Mouse (Mus musculus): ENCODE results near the gene Loxl3. TPM values are rescaled to one million over a fixed set of nuclear protein-coding genes. Genes with fewer than 3 reads are reported as not detected.
A peak's percentile ranks its signal among the peaks of the same experiment; 100 is the strongest.

Gene Loxl3
- polyA plus RNA-seq, 1 experiment from 2014 or later = 13.6 TPM

DNA sequence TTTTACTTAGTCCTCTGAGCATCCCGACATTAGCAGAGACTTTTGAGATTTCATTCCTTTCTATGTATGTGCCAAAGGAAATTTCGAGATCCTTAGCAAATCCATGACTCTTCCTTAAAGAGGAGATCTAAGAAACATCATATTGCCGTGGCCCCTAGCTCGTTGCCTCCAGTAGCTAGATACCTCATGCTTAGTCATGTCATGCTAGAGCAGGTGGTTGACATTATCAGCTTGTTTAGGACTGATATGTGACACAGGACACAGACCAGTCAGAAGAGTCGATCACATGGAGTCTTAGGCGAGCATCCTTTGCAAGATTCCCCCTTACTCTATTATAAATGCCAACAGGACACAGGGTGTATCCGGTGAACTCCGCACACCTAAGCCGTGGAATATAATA lies 11.0 kb upstream of the Loxl3 start:
- 84% methylated on average over 9 of the region's 9 CpGs for WGBS
- Histone ChIP-seq H3K4me3 (ENCODE audit: low read depth, low read length) (no peak overlapping the region), H3K9ac (ENCODE audit: low read length) (no peak overlapping the region), H3K27me3 (replicated peaks; ENCODE audit: control insufficient read depth, insufficient read depth, low read length) (no peaks in the 10 kb centered on the region), H3K9me3 (ENCODE audit: control insufficient read depth, low read length) (no peaks in the 10 kb centered on the region), H3K4me1 (replicated peaks; ENCODE audit: control insufficient read depth, insufficient read depth, low read length) (no peaks in the 10 kb centered on the region; the same call in 1 of the 2 replicates), H3K27ac (ENCODE audit: low read depth) (no peak overlapping the region), H3K36me3 (ENCODE audit: control insufficient read depth, insufficient read depth, low read length) (no peaks in the 10 kb centered on the region), H3K4me2 (ENCODE audit: low read length) (no peak overlapping the region)
- ATAC-seq (replicated peaks; ENCODE audit: low FRiP score, low TSS enrichment, low read depth) (no peak), DNase-seq (ENCODE audit: low spot score) (no peak)

DNA sequence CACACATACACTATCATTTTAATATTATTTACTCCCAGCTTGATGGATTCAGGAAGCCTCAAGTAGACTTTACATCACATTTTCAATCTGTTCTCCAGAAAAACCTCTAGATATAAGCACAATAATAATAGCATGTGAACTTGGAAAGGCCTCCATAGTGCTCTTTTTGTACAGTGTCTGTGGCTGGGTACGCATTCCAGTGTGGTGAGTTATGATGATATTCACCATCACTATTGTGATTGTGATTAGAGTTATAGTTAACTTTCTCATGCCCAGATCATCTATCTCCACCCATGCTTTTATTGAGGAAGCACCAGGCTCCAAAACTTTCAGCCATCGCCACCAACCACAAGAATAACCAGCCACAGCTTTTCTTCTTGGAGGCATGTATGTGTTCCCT lies 10.2 kb upstream of the Loxl3 start:
- H3K4me1 ChIP-seq (replicated peaks; ENCODE audit: control insufficient read depth, insufficient read depth, low read length) = no peaks in the 10 kb centered on the region; the same call in 1 of the 2 replicates
- 91% methylated on average over 2 of the region's 2 CpGs for WGBS
- no peak for ATAC-seq (replicated peaks; ENCODE audit: low FRiP score, low TSS enrichment, low read depth)

DNA sequence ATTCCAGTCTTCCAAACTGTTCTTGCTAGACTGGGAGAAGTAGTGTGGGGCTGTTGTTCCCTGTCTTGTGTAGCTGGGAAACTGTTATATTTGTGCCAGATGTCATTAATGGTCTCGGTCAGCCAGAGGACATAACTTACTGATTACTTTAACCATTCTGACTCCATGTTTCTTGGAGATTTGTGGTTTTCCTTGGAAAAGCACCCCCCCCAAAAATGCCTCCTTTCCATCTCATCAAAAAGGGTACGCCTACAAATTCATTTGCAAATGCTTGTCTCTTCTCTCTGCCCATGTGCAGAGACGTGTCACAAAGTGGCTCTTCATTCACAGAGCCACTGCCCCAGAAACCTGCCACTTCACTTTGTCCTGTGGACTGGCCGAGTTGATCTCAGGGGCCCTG lies 9.6 kb upstream of the Loxl3 start:
- no peaks in the 10 kb centered on the region for H3K9me3 ChIP-seq (ENCODE audit: control insufficient read depth, low read length)
- H3K36me3 ChIP-seq (ENCODE audit: control insufficient read depth, insufficient read depth, low read length) = no peaks in the 10 kb centered on the region
- H3K9ac ChIP-seq (ENCODE audit: low read length) = no peak overlapping the region
- no peak overlapping the region for H3K27ac ChIP-seq (ENCODE audit: low read depth)
- H3K27me3 ChIP-seq (replicated peaks; ENCODE audit: control insufficient read depth, insufficient read depth, low read length) = no peaks in the 10 kb centered on the region
- no peak overlapping the region for H3K4me3 ChIP-seq (ENCODE audit: low read depth, low read length)
- DNase-seq (ENCODE audit: low spot score) (no peak), ATAC-seq (replicated peaks; ENCODE audit: low FRiP score, low TSS enrichment, low read depth) (no peak)
- no peaks in the 10 kb centered on the region; the same call in 1 of the 2 replicates for H3K4me1 ChIP-seq (replicated peaks; ENCODE audit: control insufficient read depth, insufficient read depth, low read length)
- 62% methylated on average over 4 of the region's 4 CpGs for WGBS
- no peak overlapping the region for H3K4me2 ChIP-seq (ENCODE audit: low read length)

More for the DNA sequence above, 10.2 kb upstream of the Loxl3 start:
- Histone ChIP-seq H3K9me3 (ENCODE audit: control insufficient read depth, low read length) (no peaks in the 10 kb centered on the region), H3K4me2 (ENCODE audit: low read length) (no peak overlapping the region), H3K27ac (ENCODE audit: low read depth) (no peak overlapping the region), H3K4me3 (ENCODE audit: low read depth, low read length) (no peak overlapping the region), H3K36me3 (ENCODE audit: control insufficient read depth, insufficient read depth, low read length) (no peaks in the 10 kb centered on the region), H3K9ac (ENCODE audit: low read length) (no peak overlapping the region), H3K27me3 (replicated peaks; ENCODE audit: control insufficient read depth, insufficient read depth, low read length) (no peaks in the 10 kb centered on the region)
- DNase-seq (ENCODE audit: low spot score) = no peak

DNA sequence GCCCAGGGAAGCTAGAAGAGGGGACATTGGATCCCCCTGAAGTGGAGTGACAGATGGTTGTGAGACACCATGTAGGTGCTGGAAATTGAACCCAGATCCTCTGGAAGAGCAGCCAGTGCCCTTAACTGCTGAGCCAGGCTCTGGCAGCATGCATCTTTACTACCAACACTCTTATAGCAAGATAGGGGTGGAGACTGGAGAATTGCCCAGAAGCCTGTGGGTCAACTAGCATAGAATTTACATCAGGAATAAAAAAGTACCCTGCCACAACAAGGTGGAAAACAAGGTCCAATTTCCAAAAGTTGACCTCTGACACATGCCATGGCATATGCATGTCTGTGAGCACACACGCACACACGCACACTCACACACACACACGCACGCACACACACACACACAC lies 8.8 kb upstream of the Loxl3 start:
- ATAC-seq (replicated peaks; ENCODE audit: low FRiP score, low TSS enrichment, low read depth) (no peak), DNase-seq (ENCODE audit: low spot score) (no peak)
- no peak overlapping the region for H3K27ac ChIP-seq (ENCODE audit: low read depth)
- no peaks in the 10 kb centered on the region; the same call in 1 of the 2 replicates for H3K4me1 ChIP-seq (replicated peaks; ENCODE audit: control insufficient read depth, insufficient read depth, low read length)
- H3K36me3 ChIP-seq (ENCODE audit: control insufficient read depth, insufficient read depth, low read length) = no peaks in the 10 kb centered on the region
- no peaks in the 10 kb centered on the region for H3K9me3 ChIP-seq (ENCODE audit: control insufficient read depth, low read length)
- H3K9ac ChIP-seq (ENCODE audit: low read length) = no peak overlapping the region
- no peak overlapping the region for H3K4me3 ChIP-seq (ENCODE audit: low read depth, low read length)
- 97% methylated on average over 4 of the region's 4 CpGs for WGBS
- peaks cover 2% of the 10 kb centered on the region; the same call in 1 of the 2 replicates for H3K27me3 ChIP-seq (replicated peaks; ENCODE audit: control insufficient read depth, insufficient read depth, low read length)
- H3K4me2 ChIP-seq (ENCODE audit: low read length) = no peak overlapping the region

DNA sequence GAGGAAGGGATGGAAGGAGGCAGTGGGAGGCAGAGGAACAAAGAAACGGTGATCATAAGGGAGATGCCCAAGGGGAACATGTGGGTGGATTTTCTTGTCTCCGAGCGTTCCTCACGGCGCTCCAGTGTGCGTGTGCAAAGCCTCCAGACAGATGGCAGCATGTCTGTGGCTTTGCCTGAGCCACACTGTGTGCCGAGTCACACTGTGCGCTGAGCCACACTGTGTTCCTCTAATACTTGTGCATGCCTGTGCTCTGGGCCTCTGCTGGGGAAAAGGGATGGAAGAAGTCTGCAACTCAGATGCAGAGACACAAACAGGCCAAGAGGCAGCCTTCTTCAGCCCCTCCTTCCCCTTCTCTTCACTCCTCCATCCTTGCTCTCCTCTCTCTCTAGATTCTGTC lies 6.7 kb upstream of the Loxl3 start:
- ATAC-seq (replicated peaks; ENCODE audit: low FRiP score, low TSS enrichment, low read depth) (no peak), DNase-seq (ENCODE audit: low spot score) (no peak)
- Histone ChIP-seq H3K9me3 (ENCODE audit: control insufficient read depth, low read length) (no peaks in the 10 kb centered on the region), H3K27ac (ENCODE audit: low read depth) (no peak overlapping the region), H3K4me1 (replicated peaks; ENCODE audit: control insufficient read depth, insufficient read depth, low read length) (peaks cover 4% of the 10 kb centered on the region), H3K4me3 (ENCODE audit: low read depth, low read length) (no peak overlapping the region), H3K4me2 (ENCODE audit: low read length) (no peak overlapping the region), H3K27me3 (replicated peaks; ENCODE audit: control insufficient read depth, insufficient read depth, low read length) (peaks cover 13% of the 10 kb centered on the region; the same call in 1 of the 2 replicates), H3K36me3 (ENCODE audit: control insufficient read depth, insufficient read depth, low read length) (0 out of 2 replicates have a peak, but pooled peaks cover 5% of the 10 kb centered on the region), H3K9ac (ENCODE audit: low read length) (no peak overlapping the region)
- WGBS = 78% methylated on average over 8 of the region's 8 CpGs

DNA sequence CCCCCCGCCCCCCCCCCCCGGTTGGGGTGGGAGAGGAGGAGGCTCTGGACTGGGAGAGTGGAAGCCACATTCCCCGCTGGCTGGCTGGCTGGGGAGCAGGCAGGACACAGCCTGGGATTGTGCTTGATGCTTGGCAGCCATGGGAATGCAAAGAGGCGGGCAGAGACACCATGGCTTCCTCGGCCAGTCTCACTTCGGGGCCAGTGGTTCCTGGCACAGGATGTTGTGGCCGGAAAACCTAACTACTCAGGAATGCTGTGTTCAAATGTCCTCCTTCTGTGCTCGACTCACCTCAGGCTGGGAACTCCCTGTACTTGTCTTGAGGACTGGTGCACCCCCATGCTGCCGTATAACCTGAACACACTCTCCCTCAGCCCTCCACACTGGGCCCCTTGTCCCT lies 6.3 kb upstream of the Loxl3 start:
- DNase-seq (ENCODE audit: low spot score) (no peak), ATAC-seq (replicated peaks; ENCODE audit: low FRiP score, low TSS enrichment, low read depth) (no peak)
- H3K4me2 ChIP-seq (ENCODE audit: low read length) = no peak overlapping the region
- no peak overlapping the region for H3K4me3 ChIP-seq (ENCODE audit: low read depth, low read length)
- H3K36me3 ChIP-seq (ENCODE audit: control insufficient read depth, insufficient read depth, low read length) = 0 out of 2 replicates have a peak, but pooled peaks cover 5% of the 10 kb centered on the region
- H3K9ac ChIP-seq (ENCODE audit: low read length) = no peak overlapping the region
- H3K27me3 ChIP-seq (replicated peaks; ENCODE audit: control insufficient read depth, insufficient read depth, low read length) = peaks cover 13% of the 10 kb centered on the region; the same call in 1 of the 2 replicates
- H3K4me1 ChIP-seq (replicated peaks; ENCODE audit: control insufficient read depth, insufficient read depth, low read length) = peaks cover 5% of the 10 kb centered on the region
- H3K9me3 ChIP-seq (ENCODE audit: control insufficient read depth, low read length) = no peaks in the 10 kb centered on the region
- WGBS = 49% methylated on average over 7 of the region's 9 CpGs
- H3K27ac ChIP-seq (ENCODE audit: low read depth) = no peak overlapping the region

DNA sequence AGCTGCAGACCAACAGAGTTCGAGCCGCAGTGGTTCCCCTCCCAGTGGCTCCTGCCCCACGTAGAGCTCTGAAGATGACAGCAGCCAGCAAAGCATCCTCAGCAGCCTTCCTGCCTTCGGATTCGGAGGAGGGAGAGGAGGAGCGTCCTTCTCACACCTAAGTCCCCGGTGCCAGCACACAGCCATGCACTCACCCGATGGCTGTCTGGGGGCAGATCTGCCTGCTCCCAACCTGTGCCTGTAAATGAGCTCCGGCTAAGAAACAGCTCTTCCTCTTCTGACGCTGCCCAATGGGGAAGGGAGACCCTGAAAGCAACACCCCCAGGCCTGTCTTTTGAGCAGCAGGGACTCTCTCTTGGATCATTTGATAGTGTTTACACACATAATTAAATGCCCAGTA lies 4.2 kb upstream of the Loxl3 start:
- Histone ChIP-seq H3K27ac (ENCODE audit: low read depth) (no peak overlapping the region), H3K9ac (ENCODE audit: low read length) (no peak overlapping the region), H3K27me3 (replicated peaks; ENCODE audit: control insufficient read depth, insufficient read depth, low read length) (peaks cover 13% of the 10 kb centered on the region; the same call in 1 of the 2 replicates), H3K4me2 (ENCODE audit: low read length) (no peak overlapping the region), H3K36me3 (ENCODE audit: control insufficient read depth, insufficient read depth, low read length) (0 out of 2 replicates have a peak, but pooled peaks cover 5% of the 10 kb centered on the region), H3K9me3 (ENCODE audit: control insufficient read depth, low read length) (no peaks in the 10 kb centered on the region), H3K4me3 (ENCODE audit: low read depth, low read length) (no peak overlapping the region), H3K4me1 (replicated peaks; ENCODE audit: control insufficient read depth, insufficient read depth, low read length) (peaks cover 8% of the 10 kb centered on the region)
- no peak for DNase-seq (ENCODE audit: low spot score)
- ATAC-seq (replicated peaks; ENCODE audit: low FRiP score, low TSS enrichment, low read depth) = no peak
- WGBS = 32% methylated on average over 10 of the region's 10 CpGs

DNA sequence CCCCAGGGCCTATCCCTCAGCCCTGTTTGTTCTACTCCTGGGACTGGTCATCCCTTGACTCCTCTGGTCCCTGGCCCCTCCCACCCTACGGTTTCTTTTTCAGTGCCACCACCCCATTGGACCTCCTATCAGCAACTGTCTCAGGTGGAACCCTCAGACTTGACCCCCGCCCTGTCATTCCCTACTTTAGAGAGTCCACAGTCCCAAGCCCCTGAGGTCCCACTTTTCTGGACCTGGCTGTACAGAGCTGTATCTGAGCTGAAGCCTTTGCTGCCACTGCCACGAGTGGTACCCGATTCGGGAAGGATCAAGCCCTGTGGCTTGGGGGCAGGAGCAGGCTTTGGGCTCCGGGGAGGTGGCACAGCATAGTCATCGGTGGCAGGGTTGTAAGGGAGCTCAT lies 2.9 kb upstream of the Loxl3 start:
- Histone ChIP-seq H3K4me1 (replicated peaks; ENCODE audit: control insufficient read depth, insufficient read depth, low read length) (peaks cover 11% of the 10 kb centered on the region), H3K27me3 (replicated peaks; ENCODE audit: control insufficient read depth, insufficient read depth, low read length) (peaks cover 13% of the 10 kb centered on the region; the same call in 1 of the 2 replicates), H3K4me2 (ENCODE audit: low read length) (no peak overlapping the region), H3K4me3 (ENCODE audit: low read depth, low read length) (no peak overlapping the region), H3K9ac (ENCODE audit: low read length) (no peak overlapping the region), H3K9me3 (ENCODE audit: control insufficient read depth, low read length) (no peaks in the 10 kb centered on the region), H3K36me3 (ENCODE audit: control insufficient read depth, insufficient read depth, low read length) (0 out of 2 replicates have a peak, but pooled peaks cover 5% of the 10 kb centered on the region), H3K27ac (ENCODE audit: low read depth) (no peak overlapping the region)
- ATAC-seq (replicated peaks; ENCODE audit: low FRiP score, low TSS enrichment, low read depth) = no peak
- DNase-seq (ENCODE audit: low spot score) = no peak
- 77% methylated on average over 7 of the region's 7 CpGs for WGBS

DNA sequence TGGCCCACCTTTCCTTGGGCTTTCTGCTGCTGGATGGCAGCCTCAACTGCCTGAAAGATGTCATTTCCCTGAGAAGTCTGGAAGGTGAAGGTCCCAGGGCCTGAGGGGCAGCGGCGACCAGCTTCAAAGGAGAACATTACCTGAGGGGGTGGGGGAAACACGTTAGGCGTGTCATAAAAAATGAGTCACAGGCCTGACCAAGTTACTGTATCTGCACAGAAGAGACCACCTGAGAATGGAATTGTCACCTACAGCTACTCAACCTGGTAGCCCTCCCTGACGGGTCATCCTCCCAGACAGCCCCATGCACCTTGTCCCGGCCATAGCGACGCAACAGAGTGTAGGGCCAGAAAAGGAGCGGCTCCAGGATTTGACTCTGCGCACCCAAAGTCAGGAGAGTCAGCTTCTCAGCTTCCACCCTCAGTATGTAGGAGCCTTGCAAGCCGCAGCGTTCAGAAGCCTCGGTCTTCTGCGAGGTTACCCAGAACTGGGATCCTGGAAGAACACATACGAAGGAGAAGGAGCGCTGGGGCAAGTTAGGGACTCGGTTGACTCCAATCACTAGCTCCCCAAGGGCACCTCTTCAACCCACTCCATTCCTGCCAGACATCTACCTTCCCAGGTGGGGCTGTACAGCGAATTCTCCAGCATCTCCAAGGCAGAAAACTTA lies 1.9 kb upstream of the Loxl3 start:
- ATAC-seq (replicated peaks; ENCODE audit: low FRiP score, low TSS enrichment, low read depth) = no peak
- no peak overlapping the region for H3K9ac ChIP-seq (ENCODE audit: low read length)
- H3K9me3 ChIP-seq (ENCODE audit: control insufficient read depth, low read length) = no peaks in the 10 kb centered on the region
- WGBS = 40% methylated on average over 18 of the region's 18 CpGs
- peak overlapping the region; percentile 80 for H3K4me2 ChIP-seq (ENCODE audit: low read length)
- 0 out of 2 replicates have a peak, but pooled peaks cover 5% of the 10 kb centered on the region for H3K36me3 ChIP-seq (ENCODE audit: control insufficient read depth, insufficient read depth, low read length)
- no peak overlapping the region for H3K27ac ChIP-seq (ENCODE audit: low read depth)
- peaks cover 18% of the 10 kb centered on the region for H3K4me1 ChIP-seq (replicated peaks; ENCODE audit: control insufficient read depth, insufficient read depth, low read length)
- H3K4me3 ChIP-seq (ENCODE audit: low read depth, low read length) = peak overlapping the region; percentile 68
- H3K27me3 ChIP-seq (replicated peaks; ENCODE audit: control insufficient read depth, insufficient read depth, low read length) = peaks cover 13% of the 10 kb centered on the region; the same call in 1 of the 2 replicates
- DNase-seq (ENCODE audit: low spot score) = no peak

Measured in intestine, embryonic 14.5 days (tissue).